Mouse (Mus musculus) midbrain, embryonic 12.5 days (tissue): ENCODE data around the gene Camsap2. TPM values are rescaled to one million over a fixed set of nuclear protein-coding genes. Genes with fewer than 3 reads are reported as not detected.

Source experiments
- ATAC-seq: fragments of 200-750 bp; cut with Nextera tagmentation; 2 replicates; pipeline ENCODE4 v1.8.0; 2017; ENCODE audit warnings: low read depth, moderate TSS enrichment, moderate library complexity; ENCODE audit not compliant: low FRiP score
- H3K27ac ChIP-seq: fragments of 300-500 bp; sonication (generic); replicated peaks from 2 replicates; pipeline ENCODE4 v1.5.1; 2016; ENCODE audit warnings: mild to moderate bottlenecking
- H3K27me3 ChIP-seq: fragments of 300-500 bp; sonication (generic); 2 replicates; pipeline ENCODE4 v1.6.1; 2016; ENCODE audit warnings: mild to moderate bottlenecking
- H3K36me3 ChIP-seq: fragments of 300-500 bp; sonication (generic); 2 replicates; pipeline ENCODE4 v1.6.1; 2016
- H3K4me1 ChIP-seq: fragments of 300-500 bp; sonication (generic); 2 replicates; pipeline ENCODE4 v1.6.1; 2016
- H3K4me2 ChIP-seq: fragments of 300-500 bp; sonication (generic); replicated peaks from 2 replicates; pipeline ENCODE4 v1.6.1; 2016; ENCODE audit warnings: mild to moderate bottlenecking, moderate library complexity
- H3K4me3 ChIP-seq: fragments of 300-500 bp; sonication (generic); 2 replicates; pipeline ENCODE4 v1.5.1; 2016; ENCODE audit warnings: mild to moderate bottlenecking
- H3K9ac ChIP-seq: fragments of 300-500 bp; sonication (generic); replicated peaks from 2 replicates; pipeline ENCODE4 v1.6.1; 2016; ENCODE audit warnings: mild to moderate bottlenecking, moderate library complexity
- H3K9me3 ChIP-seq: fragments of 300-500 bp; sonication (generic); 2 replicates; pipeline ENCODE4 v1.6.1; 2016; ENCODE audit warnings: mild to moderate bottlenecking
- WGBS: fragments of 180-500 bp; shearing (Covaris S2); methylation state at CpG from one replicate; pipeline ENCODE4 v1.1.7; 2016; 5-methylcytosine and 5-hydroxymethylcytosine counted together
- polyA plus RNA-seq: library from polyadenylated mRNA; unstranded; fragments of >200 nt; fragmentation: Nextera tagmentation; extraction: Ambion mirVana; gene quantifications from 2 replicates; pipeline ENCODE4 v1.2.1, GENCODE M21; 2016

Camsap2 gene
- polyA plus RNA-seq, 1 experiment from 2014 or later: 34.2 TPM

DNA sequence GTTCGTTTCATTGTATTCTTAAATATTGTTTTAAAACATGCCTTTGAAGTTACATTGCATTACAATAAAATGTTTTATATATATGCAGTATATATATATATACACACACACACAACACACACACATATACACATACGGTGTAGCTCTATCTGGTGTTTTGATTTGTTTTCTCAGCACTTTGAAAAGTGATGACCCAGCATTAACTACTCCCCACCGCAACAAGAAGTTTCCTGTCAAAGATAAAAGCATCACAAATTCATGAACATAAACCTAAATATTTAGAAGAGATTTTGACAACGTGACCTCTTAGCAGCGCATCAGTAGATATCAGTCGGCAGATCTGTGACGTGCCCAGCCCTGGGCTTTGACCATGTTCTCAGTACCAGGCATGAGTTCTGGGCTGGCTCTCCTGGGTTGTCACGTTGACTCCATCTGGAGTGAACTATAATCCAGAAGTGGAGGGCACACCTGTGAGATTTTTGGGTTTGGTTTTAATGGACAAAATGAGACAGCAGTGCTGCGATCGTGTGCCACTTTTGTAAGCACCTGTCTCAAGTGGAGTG, 91.3 kb downstream of the Camsap2 start:
- Histone ChIP-seq H3K9me3 (no peaks in the 10 kb centered on the region), H3K4me2 (no peak overlapping the region), H3K27ac (no peak overlapping the region), H3K4me1 (peaks cover 5% of the 10 kb centered on the region), H3K9ac (no peak overlapping the region), H3K36me3 (no peaks in the 10 kb centered on the region), H3K4me3 (no peak overlapping the region), H3K27me3 (peaks cover 56% of the 10 kb centered on the region)
- ATAC-seq: no peak
- 84% methylated on average over 10 of the region's 10 CpGs for WGBS

DNA sequence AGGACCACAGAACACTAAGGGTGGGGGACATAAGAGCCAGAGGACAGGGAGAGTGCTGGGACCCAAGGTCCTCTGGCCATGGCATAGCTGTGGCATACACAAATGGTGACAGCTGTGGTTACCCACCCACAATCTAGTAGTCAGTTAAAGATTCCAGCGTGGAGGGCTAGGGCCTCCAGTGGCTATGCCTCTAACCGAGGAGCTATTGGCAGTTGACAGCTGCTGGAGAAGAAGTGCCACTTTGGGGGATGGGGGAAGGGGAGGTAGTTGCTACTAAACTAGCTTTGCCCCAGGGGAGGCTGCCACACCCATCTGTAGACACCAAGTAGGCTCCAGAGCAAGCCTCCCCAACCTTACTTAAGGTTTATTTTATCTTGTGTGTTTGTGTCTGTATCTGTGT, 92.4 kb downstream of the Camsap2 start:
- Histone ChIP-seq H3K27me3 (peaks cover 50% of the 10 kb centered on the region), H3K9ac (no peak overlapping the region), H3K4me2 (no peak overlapping the region), H3K27ac (no peak overlapping the region), H3K4me1 (peaks cover 3% of the 10 kb centered on the region), H3K4me3 (no peak overlapping the region), H3K9me3 (no peaks in the 10 kb centered on the region), H3K36me3 (no peaks in the 10 kb centered on the region)
- WGBS: 37% methylated on average over 2 of the region's 2 CpGs
- ATAC-seq: no peak

DNA sequence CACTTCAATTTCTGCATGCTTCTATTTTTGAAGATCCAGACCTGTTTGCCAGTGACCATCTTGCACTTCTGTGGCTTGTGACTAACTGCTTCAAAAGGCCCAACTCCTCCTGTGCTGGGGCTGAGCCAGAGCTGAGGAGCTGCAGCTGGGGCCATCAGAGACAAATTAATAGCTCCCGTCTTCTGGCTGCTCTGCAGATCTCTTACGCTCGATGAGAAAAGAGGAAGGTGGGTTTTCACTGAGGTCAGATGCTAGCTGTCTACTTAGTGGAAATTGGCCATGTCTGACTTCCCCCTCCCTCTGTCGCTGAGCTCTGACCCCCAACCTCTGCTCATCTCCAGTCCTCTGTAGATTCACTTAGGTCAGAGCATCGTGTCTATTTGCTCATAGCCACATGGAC, 96.2 kb downstream of the Camsap2 start:
- Histone ChIP-seq H3K36me3 (no peaks in the 10 kb centered on the region), H3K27ac (no peak overlapping the region), H3K4me2 (no peak overlapping the region), H3K4me1 (no peaks in the 10 kb centered on the region), H3K4me3 (no peak overlapping the region), H3K9ac (no peak overlapping the region), H3K9me3 (no peaks in the 10 kb centered on the region), H3K27me3 (peaks cover 39% of the 10 kb centered on the region)
- WGBS: 71% methylated on average over 5 of the region's 5 CpGs
- no peak for ATAC-seq

DNA sequence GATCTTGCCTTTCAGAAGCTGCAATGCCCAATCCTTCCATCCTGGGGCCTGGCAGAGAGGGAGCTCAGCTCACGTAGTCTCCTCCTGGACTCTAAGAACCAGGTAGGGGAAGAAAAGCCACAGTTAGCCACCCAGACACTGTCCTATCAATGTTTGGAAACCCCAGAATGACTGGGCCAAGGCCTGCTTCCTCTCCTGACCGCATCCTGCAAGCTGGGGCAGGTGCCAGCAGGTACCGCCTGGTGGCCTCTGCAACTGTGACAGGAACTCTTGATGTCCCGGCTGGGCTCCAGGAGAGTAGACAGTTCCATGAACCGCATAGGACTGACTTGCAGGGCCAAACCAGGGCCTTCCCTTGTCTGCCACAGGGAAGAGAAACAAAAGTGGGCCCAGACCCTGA, 98.5 kb downstream of the Camsap2 start:
- Histone ChIP-seq H3K4me1 (no peaks in the 10 kb centered on the region), H3K9ac (no peak overlapping the region), H3K4me3 (no peak overlapping the region), H3K27ac (no peak overlapping the region), H3K27me3 (peaks cover 50% of the 10 kb centered on the region), H3K9me3 (no peaks in the 10 kb centered on the region), H3K36me3 (no peaks in the 10 kb centered on the region), H3K4me2 (no peak overlapping the region)
- ATAC-seq: no peak
- 93% methylated on average over 5 of the region's 5 CpGs for WGBS

DNA sequence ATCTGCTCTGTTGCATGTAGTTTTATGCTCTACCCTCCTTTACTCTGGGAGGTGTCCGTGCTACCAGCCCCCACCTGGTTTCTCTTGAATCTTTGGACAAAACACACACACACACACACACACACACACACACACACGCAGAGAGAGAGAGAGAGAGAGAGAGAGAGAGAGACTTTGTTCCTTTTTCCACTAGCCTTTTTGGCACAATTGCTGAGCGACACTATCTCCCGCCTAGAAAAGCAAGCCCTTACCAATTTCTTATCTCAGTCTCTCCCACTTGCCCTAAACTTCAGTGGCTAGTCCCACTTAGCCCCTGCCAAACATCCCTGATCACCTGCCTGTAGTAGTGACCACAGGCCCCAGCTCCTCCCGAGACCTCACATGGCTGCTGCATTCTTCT, 101.4 kb downstream of the Camsap2 start:
- no peaks in the 10 kb centered on the region for H3K9me3 ChIP-seq
- no peak overlapping the region for H3K4me2 ChIP-seq
- peaks cover 75% of the 10 kb centered on the region for H3K27me3 ChIP-seq
- no peaks in the 10 kb centered on the region for H3K36me3 ChIP-seq
- H3K27ac ChIP-seq: no peak overlapping the region
- H3K4me1 ChIP-seq: no peaks in the 10 kb centered on the region
- no peak overlapping the region for H3K4me3 ChIP-seq
- ATAC-seq: no peak
- 95% methylated on average over 4 of the region's 5 CpGs for WGBS
- no peak overlapping the region for H3K9ac ChIP-seq

DNA sequence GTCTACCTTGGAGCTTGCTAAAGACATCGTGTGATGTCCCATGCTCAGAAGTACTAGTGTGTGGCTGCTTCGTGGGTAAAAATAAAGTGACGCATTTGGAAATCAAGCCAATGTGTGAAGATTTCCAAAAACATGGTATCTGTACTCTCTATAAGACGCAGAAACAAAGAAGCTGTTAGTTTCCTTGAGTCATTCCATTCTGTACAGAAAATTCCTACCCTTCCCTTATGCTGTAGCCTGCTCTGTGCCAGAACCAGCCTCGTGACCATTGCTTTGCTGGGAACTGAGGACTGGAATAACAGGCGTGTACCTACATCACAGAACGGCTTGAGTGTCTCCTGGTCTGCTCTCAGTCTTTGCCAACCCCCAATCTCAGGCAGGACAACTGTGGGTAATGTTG, 104.1 kb downstream of the Camsap2 start:
- Histone ChIP-seq H3K27me3 (peaks cover 73% of the 10 kb centered on the region), H3K4me2 (no peak overlapping the region), H3K9ac (no peak overlapping the region), H3K4me1 (no peaks in the 10 kb centered on the region), H3K27ac (no peak overlapping the region), H3K9me3 (no peaks in the 10 kb centered on the region), H3K36me3 (no peaks in the 10 kb centered on the region), H3K4me3 (no peak overlapping the region)
- ATAC-seq: no peak
- WGBS: 89% methylated on average over 7 of the region's 7 CpGs

DNA sequence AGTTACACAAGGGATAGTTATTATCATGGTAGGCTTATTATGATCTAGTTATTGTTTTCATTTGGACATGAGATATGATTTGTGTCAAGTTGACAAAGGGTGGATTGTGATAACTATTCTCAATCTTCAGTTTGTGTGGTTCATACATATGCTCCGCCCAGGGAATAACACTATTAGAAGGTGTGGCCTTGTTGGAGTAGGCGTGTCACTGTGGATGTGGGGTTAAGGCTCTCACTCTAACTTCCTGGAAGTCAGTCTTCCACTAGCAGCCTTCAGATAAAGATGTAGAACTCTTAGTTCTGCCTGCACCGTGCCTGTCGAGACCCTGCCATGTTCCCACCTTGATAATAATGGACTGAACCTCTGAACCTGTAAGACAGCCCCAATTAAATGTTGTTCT, 107.4 kb downstream of the Camsap2 start:
- Histone ChIP-seq H3K27ac (no peak overlapping the region), H3K4me3 (no peak overlapping the region), H3K9ac (no peak overlapping the region), H3K9me3 (no peaks in the 10 kb centered on the region), H3K36me3 (no peaks in the 10 kb centered on the region), H3K4me1 (peaks cover 10% of the 10 kb centered on the region), H3K27me3 (peaks cover 77% of the 10 kb centered on the region), H3K4me2 (no peak overlapping the region)
- ATAC-seq: no peak
- 89% methylated on average over 4 of the region's 4 CpGs for WGBS

DNA sequence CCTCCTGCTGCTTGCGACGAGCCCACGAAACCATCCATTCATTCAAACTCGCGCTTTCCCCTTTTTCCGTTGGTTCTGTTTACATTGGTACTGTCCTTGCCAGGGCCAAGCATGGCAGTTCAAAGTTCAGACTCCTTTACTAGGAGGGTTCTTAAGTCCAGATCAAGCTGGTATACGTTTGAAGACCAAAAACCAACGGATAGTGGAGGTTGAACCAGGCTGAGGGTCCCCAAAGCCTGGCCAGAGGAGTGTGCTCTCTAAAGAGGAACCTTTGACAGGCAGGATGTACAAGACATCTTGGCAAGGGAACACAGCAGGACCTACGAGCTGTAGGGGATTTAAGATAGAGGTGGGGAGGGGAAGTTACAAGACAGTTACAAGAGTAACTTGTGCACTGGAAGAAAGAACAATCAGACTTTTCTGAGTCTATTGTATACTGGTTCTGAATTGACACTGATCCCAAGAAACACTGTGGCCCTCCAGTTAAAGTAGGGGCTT, 111.3 kb downstream of the Camsap2 start:
- Histone ChIP-seq H3K27ac (peak overlapping the region; percentile 35; the same call in 1 of the 2 replicates), H3K27me3 (peaks cover 68% of the 10 kb centered on the region)

DNA sequence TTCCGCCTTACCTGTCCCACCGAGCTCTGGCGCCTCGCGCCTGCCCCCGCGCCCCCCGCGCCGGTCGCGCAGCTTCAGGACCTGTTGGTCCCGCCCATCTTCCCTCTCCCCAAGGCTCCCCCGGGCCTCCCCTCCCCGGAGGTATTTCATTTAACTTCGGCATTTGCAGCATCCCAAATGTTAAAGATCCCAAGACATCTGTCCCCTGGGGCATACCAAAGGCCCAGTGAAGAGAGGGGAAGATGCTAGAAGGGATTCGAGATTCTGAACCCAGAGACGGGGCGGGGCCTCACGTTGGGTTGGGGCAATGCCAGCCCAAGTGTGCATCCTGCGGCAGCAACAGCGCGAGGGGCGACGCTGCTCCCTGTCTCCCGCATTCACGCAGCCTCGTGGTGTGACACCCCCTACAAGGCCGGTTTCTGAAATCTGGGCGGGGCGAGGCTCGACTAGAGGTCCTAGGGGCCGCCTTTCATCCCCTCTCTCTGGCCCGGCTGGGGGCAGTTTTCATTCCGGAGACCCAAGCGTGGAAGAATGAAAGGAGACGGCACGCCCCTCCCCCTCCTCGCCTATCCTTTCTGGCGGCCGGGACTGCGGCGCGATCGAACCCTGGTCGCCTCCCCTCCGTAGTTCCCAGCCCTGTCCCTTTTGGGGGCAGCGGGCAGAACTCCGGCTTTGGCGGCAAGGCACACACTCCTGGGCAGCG, 111.9 kb downstream of the Camsap2 start, which contains the start of gene Inava:
Inava (minus strand) TSS at position 373 of the 703 bp plus-strand sequence.
- Histone ChIP-seq H3K4me1 (peaks cover 48% of the 10 kb centered on the region), H3K4me2 (peak within 1 kb of the TSS; percentile 76), H3K4me3 (peak within 1 kb of the TSS; percentile 61), H3K27ac (peak within 1 kb of the TSS; percentile 52; the same call in 1 of the 2 replicates), H3K9me3 (no peaks in the 10 kb centered on the region), H3K27me3 (peaks cover 69% of the 10 kb centered on the region), H3K36me3 (no peaks in the 10 kb centered on the region), H3K9ac (peak within 1 kb of the TSS; percentile 70)
- peak; percentile 90 for ATAC-seq
- WGBS: 1% methylated on average over 51 of the region's 51 CpGs

More for the DNA sequence above, 111.3 kb downstream of the Camsap2 start:
- Histone ChIP-seq H3K4me3 (peak overlapping the region; percentile 61), H3K4me1 (peaks cover 42% of the 10 kb centered on the region), H3K9ac (peak overlapping the region; percentile 70), H3K9me3 (no peaks in the 10 kb centered on the region), H3K4me2 (peak overlapping the region; percentile 76), H3K36me3 (no peaks in the 10 kb centered on the region)
- WGBS: 1% methylated on average over 9 of the region's 9 CpGs
- ATAC-seq: peak; percentile 25

DNA sequence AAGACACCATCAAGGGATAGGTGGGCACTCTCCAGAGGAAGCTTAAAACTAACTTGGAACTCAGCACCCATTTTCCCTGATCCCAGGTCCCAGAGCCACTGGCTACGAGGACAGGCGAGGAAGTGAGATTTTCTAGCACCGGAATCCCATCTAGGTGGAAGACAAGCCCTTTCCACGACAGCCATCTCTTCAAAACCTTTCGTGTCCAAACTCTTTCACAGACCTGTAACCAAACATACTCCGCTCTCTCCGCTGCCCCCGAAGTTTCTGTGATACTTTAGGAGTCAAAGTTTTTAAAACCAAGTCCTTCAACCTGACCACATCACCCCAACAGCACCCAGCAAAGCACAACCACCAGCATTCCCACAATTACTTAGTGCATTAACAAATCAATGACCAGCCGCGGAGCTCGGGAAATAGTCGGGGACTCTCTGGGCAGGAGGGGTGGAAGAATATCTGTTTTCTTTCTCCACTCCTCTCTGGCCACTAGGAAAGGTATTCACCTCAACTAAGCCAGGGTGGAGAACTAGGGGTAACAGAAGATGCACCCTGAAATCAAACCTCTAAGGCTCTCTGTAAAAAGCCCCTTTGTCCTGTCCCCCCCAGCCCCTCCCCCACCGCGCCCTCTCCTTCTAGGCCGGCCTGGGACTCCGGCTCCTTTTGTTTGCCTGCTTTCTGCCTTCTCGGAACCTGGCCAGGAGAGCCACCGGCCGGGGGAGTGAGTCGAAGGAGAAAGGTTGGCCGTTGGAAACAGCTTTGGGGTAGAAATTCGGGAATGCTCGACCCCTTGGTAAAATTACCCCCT, 112.7 kb downstream of the Camsap2 start:
- 0 out of 2 replicates have a peak, but pooled peaks have one; percentile 5 for ATAC-seq
- Histone ChIP-seq H3K4me1 (peaks cover 56% of the 10 kb centered on the region), H3K9ac (peak overlapping the region; percentile 70), H3K4me2 (peak overlapping the region; percentile 76), H3K9me3 (no peaks in the 10 kb centered on the region), H3K27ac (peak overlapping the region; percentile 52; the same call in 1 of the 2 replicates), H3K27me3 (peaks cover 64% of the 10 kb centered on the region), H3K4me3 (peak overlapping the region; percentile 61), H3K36me3 (no peaks in the 10 kb centered on the region)
- WGBS: under 1% methylated on average over 23 of the region's 23 CpGs

DNA sequence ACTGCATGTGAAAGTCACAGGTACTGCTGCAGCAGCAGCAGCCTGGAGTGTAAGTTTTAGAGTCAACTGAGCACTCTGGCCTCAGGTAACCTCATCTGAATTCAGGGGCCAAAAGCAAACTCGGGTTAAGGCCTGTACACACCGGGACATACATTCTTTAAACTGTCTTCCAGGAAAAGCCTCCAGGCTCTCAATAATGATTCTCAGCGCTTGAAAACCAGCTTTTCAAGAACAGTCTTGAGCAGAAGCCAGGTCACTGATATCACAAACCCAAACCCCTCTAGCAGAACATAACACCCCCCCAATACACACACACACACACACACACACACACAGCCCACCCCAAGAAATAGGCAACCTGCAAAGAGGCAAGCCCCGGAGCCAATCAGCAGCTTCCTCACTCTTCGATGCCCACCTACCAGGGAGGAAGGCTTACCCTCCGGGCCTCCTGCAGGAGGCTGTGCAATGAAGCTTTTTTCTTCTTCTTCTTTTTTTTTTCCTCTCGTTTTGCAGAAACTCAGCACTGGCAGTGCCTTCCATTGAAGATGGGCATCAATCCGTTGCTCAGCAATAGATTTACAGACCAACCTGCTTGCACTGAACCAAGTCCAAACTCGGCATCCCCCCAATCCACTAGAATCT, 113.5 kb downstream of the Camsap2 start:
- Histone ChIP-seq H3K4me1 (peaks cover 62% of the 10 kb centered on the region), H3K27me3 (peaks cover 69% of the 10 kb centered on the region), H3K4me3 (peak overlapping the region; percentile 61), H3K27ac (no peak overlapping the region), H3K9ac (peak overlapping the region; percentile 70), H3K4me2 (peak overlapping the region; percentile 76), H3K36me3 (no peaks in the 10 kb centered on the region), H3K9me3 (no peaks in the 10 kb centered on the region)
- ATAC-seq: no peak
- WGBS: under 1% methylated on average over 9 of the region's 9 CpGs
